Mouse (Mus musculus) erythroblast, adult 5-6 weeks (primary cell): ENCODE results near the gene Hist1h2an. TPM values are rescaled to one million over a fixed set of nuclear protein-coding genes. Genes with fewer than 3 reads are reported as not detected.

ENCODE experiments used
- ATAC-seq: replicated peaks from 2 replicates; pipeline ENCODE4 v1.8.0; 2016; ENCODE audit warnings: moderate number of reproducible peaks, mild to moderate bottlenecking, moderate TSS enrichment, inconsistent platforms; ENCODE audit not compliant: poor library complexity, low FRiP score, severe bottlenecking
- total RNA-seq, 2 experiments: library from RNA; stranded (forward) in 1 of 2; stranded (reverse) in 1 of 2; fragments of 150-400 nt in 1 of 2; fragments of 200-764, 138-1000 nt in 1 of 2; gene quantifications; 2 replicates each; pipeline versions ENCODE4 v1.2.3 to v1.2.4; 2015 to 2017; ENCODE audit warnings: low replicate concordance in 2 of 2

Gene Hist1h2an
- total RNA-seq, 2 experiments from 2014 or later: 497 TPM; not detected in 1

- ATAC-seq: no peak
These were observed 2.7 kb downstream of the Hist1h2an start for GRCm38 (mm10) chr13:21784311-21784710.

GRCm38 (mm10) chr13:21783734-21784161, 3.3 kb downstream of the Hist1h2an start:
- ATAC-seq: no peak

GRCm38 (mm10) chr13:21783255-21783617, 3.8 kb downstream of the Hist1h2an start, which contains the start of gene Hist1h3i:
TSS of gene Hist1h3i (minus strand) at chr13:21783370.
- ATAC-seq: peak; percentile 27

GRCm38 (mm10) chr13:21782361-21783254, 4.4 kb downstream of the Hist1h2an start:
- ATAC-seq: 0 out of 2 replicates have a peak, but pooled peaks have one; percentile 1

GRCm38 (mm10) chr13:21781639-21782038, 5.4 kb downstream of the Hist1h2an start:
- ATAC-seq: no peak

- ATAC-seq: no peak
These were observed 5.9 kb downstream of the Hist1h2an start for GRCm38 (mm10) chr13:21781021-21781555.

- peak; percentile 47 for ATAC-seq
These were observed 7.0 kb downstream of the Hist1h2an start, which contains the start of gene Hist1h1b for GRCm38 (mm10) chr13:21779767-21780731. TSS of gene Hist1h1b (minus strand) at chr13:21780625.

GRCm38 (mm10) chr13:21778814-21779766, 7.9 kb downstream of the Hist1h2an start:
- ATAC-seq: peak; percentile 58

- ATAC-seq: no peak
These were observed 31.3 kb downstream of the Hist1h2an start for GRCm38 (mm10) chr13:21755707-21756106.

- ATAC-seq: peak; percentile 45
These were observed 32.6 kb downstream of the Hist1h2an start for GRCm38 (mm10) chr13:21754294-21755001.

GRCm38 (mm10) chr13:21753524-21754285, 33.3 kb downstream of the Hist1h2an start, which contains the start of the genes Hist1h2ak and Hist1h2bn:
TSS of gene Hist1h2ak (minus strand) at chr13:21753827.
TSS of gene Hist1h2bn (plus strand) at chr13:21754123.
- ATAC-seq: peak; percentile 81

GRCm38 (mm10) chr13:21753051-21753523, 33.9 kb downstream of the Hist1h2an start:
- ATAC-seq: no peak

GRCm38 (mm10) chr13:21752356-21752755, 34.7 kb downstream of the Hist1h2an start:
- 0 out of 2 replicates have a peak, but pooled peaks have one; percentile 1 for ATAC-seq

- ATAC-seq: no peak
These were observed 35.2 kb downstream of the Hist1h2an start for GRCm38 (mm10) chr13:21751827-21752226.

GRCm38 (mm10) chr13:21751417-21751816, 35.6 kb downstream of the Hist1h2an start:
- ATAC-seq: no peak

GRCm38 (mm10) chr13:21750159-21751017, 36.6 kb downstream of the Hist1h2an start, which contains the start of gene Hist1h4k:
TSS of gene Hist1h4k (minus strand) at chr13:21750505.
- ATAC-seq: peak; percentile 41
